Mouse (Mus musculus) MEL (cell line): ENCODE measurements around the gene Slc16a3. TPM values are rescaled to one million over a fixed set of nuclear protein-coding genes. Genes with fewer than 3 reads are reported as not detected.
A peak's percentile ranks its signal among the peaks of the same experiment; 100 is the strongest.

Source experiments
- DNase-seq: peaks from one replicate; pipeline ENCODE4 v3.0.0; 2011; ENCODE audit warnings: low read depth, low spot score
- H3K27ac ChIP-seq: 2 replicates; pipeline ENCODE4 v1.5.1; 2012; ENCODE audit warnings: low read depth, mild to moderate bottlenecking, control low read depth, low read length, moderate library complexity; ENCODE audit not compliant: control insufficient read depth
- H3K27me3 ChIP-seq, 2 experiments: fragments of 150-350 bp in 1 of 2; sonication (generic) in 1 of 2; 2 replicates each; pipeline ENCODE4 v1.6.1; 2012; ENCODE audit warnings: low read length in 2 of 2, mild to moderate bottlenecking in 2 of 2, improper control_type of control experiment in 1 of 2, moderate library complexity in 1 of 2; ENCODE audit not compliant: insufficient read depth in 2 of 2, control insufficient read depth in 1 of 2
- H3K36me3 ChIP-seq, 2 experiments: 2 replicates each; pipeline ENCODE4 v1.6.1; 2012 to 2014; ENCODE audit warnings: low read length in 2 of 2, improper control_type of control experiment in 1 of 2, inconsistent platforms in 1 of 2, mild to moderate bottlenecking in 1 of 2; ENCODE audit not compliant: insufficient read depth in 2 of 2, control insufficient read depth in 1 of 2
- H3K4me1 ChIP-seq, 2 experiments: fragments of 150-350 bp in 1 of 2; sonication (generic) in 1 of 2; 2 replicates each; pipeline ENCODE4 v1.6.1; 2012; ENCODE audit warnings: low read length in 2 of 2, improper control_type of control experiment in 1 of 2, mild to moderate bottlenecking in 1 of 2; ENCODE audit not compliant: insufficient read depth in 2 of 2, control insufficient read depth in 1 of 2
- H3K4me3 ChIP-seq, 2 experiments: fragments of 150-350 bp in 1 of 2; sonication (generic) in 1 of 2; 2 replicates each; pipeline ENCODE4 v1.5.1; 2012; ENCODE audit warnings: low read depth in 2 of 2, low read length in 2 of 2, mild to moderate bottlenecking in 2 of 2, moderate library complexity in 2 of 2, control low read depth in 1 of 2, improper control_type of control experiment in 1 of 2; ENCODE audit not compliant: control insufficient read depth in 1 of 2, insufficient read depth in 1 of 2
- H3K79me2 ChIP-seq: 2 replicates; pipeline ENCODE4 v1.6.1; 2012; ENCODE audit warnings: mild to moderate bottlenecking, low read length, moderate library complexity; ENCODE audit not compliant: control insufficient read depth, poor library complexity, insufficient read depth
- H3K9ac ChIP-seq: 2 replicates; pipeline ENCODE4 v1.6.1; 2012; ENCODE audit warnings: low read depth, mild to moderate bottlenecking, control low read depth, low read length, moderate library complexity; ENCODE audit not compliant: control insufficient read depth, poor library complexity, severe bottlenecking
- H3K9me3 ChIP-seq: fragments of 150-350 bp; sonication (generic); replicated peaks from 2 replicates; pipeline ENCODE4 v1.6.1; 2012; ENCODE audit warnings: mild to moderate bottlenecking, low read length, improper control_type of control experiment, moderate library complexity; ENCODE audit not compliant: insufficient read depth
- BHLHE40 ChIP-seq: IDR thresholded peaks from 2 replicates; pipeline ENCODE4 v1.6.1; 2012; ENCODE audit warnings: low read depth, mild to moderate bottlenecking, inconsistent platforms, low read length, improper control_type of control experiment, borderline replicate concordance
- EP300 ChIP-seq, 2 experiments: IDR thresholded peaks; 2 replicates each; pipeline ENCODE4 v1.6.1; 2011; ENCODE audit warnings: improper control_type of control experiment in 2 of 2, low read length in 2 of 2, low read depth in 1 of 2, mild to moderate bottlenecking in 1 of 2
- ETS1 ChIP-seq: IDR thresholded peaks from 2 replicates; pipeline ENCODE4 v1.6.1; 2012; ENCODE audit warnings: low read depth, mild to moderate bottlenecking, inconsistent platforms, low read length, improper control_type of control experiment, moderate library complexity
- JUND ChIP-seq: IDR thresholded peaks from 2 replicates; pipeline ENCODE4 v1.6.1; 2011; ENCODE audit warnings: low read depth, mild to moderate bottlenecking, improper control_type of control experiment, low read length
- MAX ChIP-seq: IDR thresholded peaks from 2 replicates; pipeline ENCODE4 v1.6.1; 2011; ENCODE audit warnings: low read length, improper control_type of control experiment
- MAZ ChIP-seq: IDR thresholded peaks from 2 replicates; pipeline ENCODE4 v1.6.1; 2012; ENCODE audit warnings: low read depth, mild to moderate bottlenecking, inconsistent platforms, low read length, improper control_type of control experiment
- MXI1 ChIP-seq: IDR thresholded peaks from 2 replicates; pipeline ENCODE4 v1.6.1; 2011; ENCODE audit warnings: mild to moderate bottlenecking, low read depth, low read length, improper control_type of control experiment
- RCOR1 ChIP-seq: IDR thresholded peaks from 2 replicates; pipeline ENCODE4 v1.6.1; 2012; ENCODE audit warnings: low read depth, mild to moderate bottlenecking, inconsistent platforms, low read length, improper control_type of control experiment
- SIN3A ChIP-seq: IDR thresholded peaks from 2 replicates; pipeline ENCODE4 v1.6.1; 2012; ENCODE audit warnings: low read length, improper control_type of control experiment, inconsistent platforms
- TAL1 ChIP-seq: IDR thresholded peaks from 2 replicates; pipeline ENCODE4 v1.6.1; 2012; ENCODE audit warnings: mild to moderate bottlenecking, inconsistent platforms, low read length, moderate library complexity, mixed read lengths
- TCF12 ChIP-seq: IDR thresholded peaks from 2 replicates; pipeline ENCODE4 v1.6.1; 2014; ENCODE audit warnings: low read depth, mild to moderate bottlenecking, inconsistent platforms, low read length, improper control_type of control experiment, moderate library complexity
- UBTF ChIP-seq: IDR thresholded peaks from 2 replicates; pipeline ENCODE4 v1.6.1; 2012; ENCODE audit warnings: low read depth, mild to moderate bottlenecking, inconsistent platforms, low read length, improper control_type of control experiment, moderate library complexity, borderline replicate concordance; ENCODE audit not compliant: insufficient read depth
- USF1 ChIP-seq: IDR thresholded peaks from 2 replicates; pipeline ENCODE4 v1.6.1; 2014; ENCODE audit warnings: low read depth, mild to moderate bottlenecking, inconsistent platforms, low read length, improper control_type of control experiment, moderate library complexity
- ZKSCAN1 ChIP-seq: IDR thresholded peaks from 2 replicates; pipeline ENCODE4 v1.6.1; 2012; ENCODE audit warnings: low read depth, mild to moderate bottlenecking, inconsistent platforms, low read length, improper control_type of control experiment, moderate library complexity
- ZMIZ1 ChIP-seq: IDR thresholded peaks from 2 replicates; pipeline ENCODE4 v1.6.1; 2012; ENCODE audit warnings: low read depth, mild to moderate bottlenecking, inconsistent platforms, low read length, improper control_type of control experiment, moderate library complexity
- ZNF384 ChIP-seq: IDR thresholded peaks from 2 replicates; pipeline ENCODE4 v1.6.1; 2012; ENCODE audit warnings: low read depth, mild to moderate bottlenecking, inconsistent platforms, low read length, improper control_type of control experiment
- polyA plus RNA-seq, 2 experiments: library from polyadenylated mRNA; stranded (reverse) in 1 of 2; unstranded in 1 of 2; fragments of >175 nt in 1 of 2; fragments of >200 nt in 1 of 2; gene quantifications; 2 replicates each; pipeline versions ENCODE4 v1.2.1 to v1.2.4; 2012; ENCODE audit warnings: low replicate concordance in 2 of 2, low read depth in 1 of 2; ENCODE audit not compliant: insufficient read length in 2 of 2, insufficient read depth in 1 of 2, missing spikeins in 1 of 2
- total RNA-seq: library from RNA; depleted of rRNA; stranded (reverse); fragments of 300-350 nt; gene quantifications from 2 replicates; pipeline ENCODE4 v1.2.3, GENCODE M21; 2012

Gene Slc16a3
- total and polyA plus RNA-seq, 3 experiments, result 85.7 to 610 (median 570) TPM

GRCm38 (mm10) chr11:121004281-121004680 is 56.0 kb downstream of the Slc16a3 start:
- TF ChIP-seq MAZ (0 out of 2 replicates have a peak, but pooled peaks have one; percentile 22), ZKSCAN1 (no peak), JUND (no peak), TCF12 (no peak)
- TF ChIP-seq, all 39 proteins: peak for 1
- no peaks in the 10 kb centered on the region for H3K9me3 ChIP-seq
- peaks cover 2 to 10% of the 10 kb centered on the region in 2 experiments for H3K4me1 ChIP-seq
- no peak overlapping the region for H3K4me3 ChIP-seq
- DNase-seq, result no peak
- no peak overlapping the region for H3K9ac ChIP-seq
- H3K27ac ChIP-seq, result no peak overlapping the region
- H3K36me3 ChIP-seq, result no peaks in the 10 kb centered on the region
- H3K79me2 ChIP-seq, result no peaks in the 10 kb centered on the region
- no peaks in the 10 kb centered on the region for H3K27me3 ChIP-seq

GRCm38 (mm10) chr11:121006184-121006583 is 57.9 kb downstream of the Slc16a3 start:
- no peak overlapping the region for H3K4me3 ChIP-seq
- no peaks in the 10 kb centered on the region for H3K9me3 ChIP-seq
- H3K79me2 ChIP-seq, result no peaks in the 10 kb centered on the region
- peak; percentile 48 for DNase-seq
- H3K27ac ChIP-seq, result no peak overlapping the region
- H3K9ac ChIP-seq, result no peak overlapping the region
- H3K36me3 ChIP-seq, result no peaks in the 10 kb centered on the region
- H3K4me1 ChIP-seq, result peaks cover 7 to 10% of the 10 kb centered on the region in 2 experiments
- no peaks in the 10 kb centered on the region for H3K27me3 ChIP-seq
- TF ChIP-seq SIN3A (peak; percentile 40; the same call in 1 of the 2 replicates), MXI1 (0 out of 2 replicates have a peak, but pooled peaks have one; percentile 27), MAX (peak; percentile 54; the same call in 1 of the 2 replicates), ZMIZ1 (no peak), RCOR1 (0 out of 2 replicates have a peak, but pooled peaks have one; percentile 8), TCF12 (no peak), UBTF (no peak)

GRCm38 (mm10) chr11:121010044-121010755 is 61.9 kb downstream of the Slc16a3 start:
- no peaks in the 10 kb centered on the region for H3K36me3 ChIP-seq
- no peak for TF ChIP-seq USF1
- TF ChIP-seq MAX, result 0 out of 2 replicates have a peak, but pooled peaks have one; percentile 43
- peak; percentile 36 for TF ChIP-seq TAL1
- TF ChIP-seq ETS1, result no peak
- peak; percentile 19; the same call in 1 of the 2 replicates for TF ChIP-seq ZNF384
- TF ChIP-seq BHLHE40, result 0 out of 2 replicates have a peak, but pooled peaks have one; percentile 16
- peak in 1 of 2 experiments; percentile 42 for TF ChIP-seq EP300 (IDR thresholded peaks at IDR 0.05; ENCODE audit: low read depth in 1 of 2, low read length in 2 of 2)
- DNase-seq, result peak; percentile 58
- no peak overlapping the region for H3K27ac ChIP-seq
- no peak overlapping the region for H3K9ac ChIP-seq
- peaks cover 7 to 10% of the 10 kb centered on the region in 2 experiments for H3K4me1 ChIP-seq
- no peaks in the 10 kb centered on the region for H3K27me3 ChIP-seq
- H3K79me2 ChIP-seq, result no peaks in the 10 kb centered on the region
- no peak overlapping the region for H3K4me3 ChIP-seq
- H3K9me3 ChIP-seq, result no peaks in the 10 kb centered on the region
